Mouse (Mus musculus) limb, embryonic 14.5 days (tissue): ENCODE data around the gene Vmn1r213. TPM values are rescaled to one million over a fixed set of nuclear protein-coding genes. Genes with fewer than 3 reads are reported as not detected.

ENCODE experiments used
- ATAC-seq: fragments of 200-750 bp; cut with Nextera tagmentation; 2 replicates; pipeline ENCODE4 v1.8.0; 2017; ENCODE audit warnings: low read depth, moderate number of reproducible peaks, moderate TSS enrichment; ENCODE audit not compliant: low FRiP score
- DNase-seq: peaks from one replicate; pipeline ENCODE4 v3.0.0-alpha.2; 2015; ENCODE audit warnings: low spot score
- H3K27ac ChIP-seq: fragments of 300-500 bp; sonication (generic); replicated peaks from 2 replicates; pipeline ENCODE4 v1.5.1; 2014; ENCODE audit warnings: low read depth, mild to moderate bottlenecking, low read length, moderate library complexity, mixed read lengths
- H3K27me3 ChIP-seq: fragments of 300-500 bp; sonication (generic); 2 replicates; pipeline ENCODE4 v1.6.1; 2014; ENCODE audit warnings: low read length, mixed read lengths; ENCODE audit not compliant: control insufficient read depth, insufficient read depth
- H3K36me3 ChIP-seq: fragments of 300-500 bp; sonication (generic); 2 replicates; pipeline ENCODE4 v1.6.1; 2014; ENCODE audit warnings: mild to moderate bottlenecking, low read length, moderate library complexity, mixed read lengths; ENCODE audit not compliant: control insufficient read depth, insufficient read depth
- H3K4me1 ChIP-seq: fragments of 300-500 bp; sonication (generic); 2 replicates; pipeline ENCODE4 v1.6.1; 2014; ENCODE audit warnings: antibody characterized with exemption, low read length, mixed read lengths; ENCODE audit not compliant: control insufficient read depth, insufficient read depth
- H3K4me2 ChIP-seq: fragments of 300-500 bp; sonication (generic); replicated peaks from 2 replicates; pipeline ENCODE4 v1.6.1; 2014; ENCODE audit warnings: low read depth, mild to moderate bottlenecking, low read length, moderate library complexity; ENCODE audit not compliant: severe bottlenecking
- H3K4me3 ChIP-seq: fragments of 300-500 bp; sonication (generic); replicated peaks from 2 replicates; pipeline ENCODE4 v1.5.1; 2014; ENCODE audit warnings: low read length
- H3K9ac ChIP-seq: fragments of 300-500 bp; sonication (generic); 2 replicates; pipeline ENCODE4 v1.6.1; 2014; ENCODE audit warnings: mild to moderate bottlenecking, low read depth, low read length, moderate library complexity; ENCODE audit not compliant: severe bottlenecking
- H3K9me3 ChIP-seq: fragments of 300-500 bp; sonication (generic); 2 replicates; pipeline ENCODE4 v1.6.1; 2016; ENCODE audit warnings: low read length; ENCODE audit not compliant: control insufficient read depth
- POLR2A ChIP-seq: fragments of 200-500 bp; IDR thresholded peaks from 2 replicates; pipeline ENCODE4 v1.8.0; 2012; ENCODE audit warnings: inconsistent platforms, mild to moderate bottlenecking, moderate library complexity, borderline replicate concordance; ENCODE audit not compliant: insufficient read depth, insufficient read length; ENCODE audit errors: extremely low read depth
- WGBS: fragments of 180-500 bp; shearing (Covaris S2); extraction: QIAGEN DNeasy Blood & Tissue Kit; methylation state at CpG from one replicate; pipeline ENCODE4 v1.1.7; 2014; 5-methylcytosine and 5-hydroxymethylcytosine counted together
- polyA plus RNA-seq, 2 experiments: library from polyadenylated mRNA; depleted of rRNA in 1 of 2; stranded (reverse) in 1 of 2; unstranded in 1 of 2; fragments of >200 nt; fragmentation: Nextera tagmentation in 1 of 2; extraction: Ambion mirVana in 1 of 2; gene quantifications; 2 replicates each; pipeline versions ENCODE4 v1.2.1 to v1.2.3; 2012 to 2014

The Vmn1r213 gene
- polyA plus RNA-seq (2012; rRNA removed) (not detected in 2 replicates), polyA plus RNA-seq (2014; fragmentation: Nextera tagmentation; extraction: Ambion mirVana) (not detected in 2 replicates)

DNA sequence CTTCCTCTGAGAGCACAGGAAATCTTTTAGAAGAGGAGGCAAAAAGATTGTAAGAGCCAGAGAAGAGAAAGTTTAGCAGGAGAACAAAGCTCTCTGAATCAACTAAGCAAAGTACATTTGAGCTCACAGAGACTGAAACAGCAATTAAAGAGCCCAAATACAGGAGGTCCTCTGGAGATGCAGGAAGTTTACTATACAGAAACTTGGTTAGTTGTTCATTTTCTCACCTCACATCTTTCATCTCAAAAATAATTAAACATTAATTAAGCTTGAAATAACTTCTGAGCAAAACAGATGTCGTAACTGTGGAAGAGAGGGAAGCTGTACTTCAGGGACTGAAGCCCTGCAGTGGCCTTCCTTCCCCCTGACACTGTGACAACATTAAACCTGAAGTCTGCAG is at the start of gene Vmn1r213:
TSS of gene Vmn1r213 (plus strand) at position 301 of the 400 bp plus-strand sequence.
- H3K27ac ChIP-seq = no peak within 1 kb of the TSS
- 74% methylated on average over 1 of the region's 1 CpGs for WGBS
- no peak for DNase-seq
- no peak within 1 kb of the TSS for H3K4me3 ChIP-seq
- no peaks in the 10 kb centered on the region for H3K36me3 ChIP-seq
- no peak for ATAC-seq
- no peaks in the 10 kb centered on the region for H3K27me3 ChIP-seq
- H3K9me3 ChIP-seq = no peaks in the 10 kb centered on the region
- no peak within 1 kb of the TSS for H3K9ac ChIP-seq
- no peak within 1 kb of the TSS for H3K4me2 ChIP-seq
- no peak for TF ChIP-seq POLR2A
- H3K4me1 ChIP-seq = no peaks in the 10 kb centered on the region

DNA sequence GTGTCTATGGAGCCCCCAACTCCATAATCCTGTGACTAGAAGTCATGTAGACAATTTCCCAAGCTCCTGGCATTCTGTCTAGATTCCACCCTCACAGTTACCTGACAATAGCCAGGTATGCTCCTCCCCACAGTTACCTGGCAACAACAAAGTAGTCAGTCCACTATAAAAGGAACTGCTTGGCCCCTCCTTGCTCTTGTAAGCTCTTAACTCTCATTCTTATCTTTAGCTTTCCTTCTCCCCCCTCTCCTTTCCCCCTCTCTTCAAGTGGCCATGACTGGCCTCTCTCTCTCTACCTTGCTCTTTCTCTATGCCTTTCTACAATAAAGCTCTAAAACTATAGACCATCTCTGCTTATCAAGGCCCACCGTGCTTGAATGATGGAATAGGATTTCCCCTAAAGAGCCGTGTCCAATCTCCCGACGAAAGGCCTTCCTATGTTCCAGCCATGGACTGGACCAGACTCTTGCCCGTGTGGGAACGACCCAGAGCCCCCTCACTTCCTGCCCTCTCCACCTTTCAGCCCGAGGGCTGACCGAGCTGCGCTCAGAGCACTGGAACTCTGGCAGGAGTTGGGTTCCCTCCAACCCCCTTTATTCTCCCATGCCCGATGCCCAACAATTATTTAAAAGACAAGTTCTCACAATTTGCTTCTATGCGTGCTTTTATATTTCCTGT is 17.1 kb upstream of the Vmn1r213 start:
- WGBS = 83% methylated on average over 11 of the region's 11 CpGs
- DNase-seq (no peak), ATAC-seq (no peak)
- Histone ChIP-seq H3K9ac (no peak overlapping the region), H3K36me3 (no peaks in the 10 kb centered on the region), H3K9me3 (no peaks in the 10 kb centered on the region), H3K27ac (no peak overlapping the region), H3K27me3 (no peaks in the 10 kb centered on the region), H3K4me2 (no peak overlapping the region), H3K4me1 (no peaks in the 10 kb centered on the region), H3K4me3 (no peak overlapping the region)
- TF ChIP-seq POLR2A = no peak

DNA sequence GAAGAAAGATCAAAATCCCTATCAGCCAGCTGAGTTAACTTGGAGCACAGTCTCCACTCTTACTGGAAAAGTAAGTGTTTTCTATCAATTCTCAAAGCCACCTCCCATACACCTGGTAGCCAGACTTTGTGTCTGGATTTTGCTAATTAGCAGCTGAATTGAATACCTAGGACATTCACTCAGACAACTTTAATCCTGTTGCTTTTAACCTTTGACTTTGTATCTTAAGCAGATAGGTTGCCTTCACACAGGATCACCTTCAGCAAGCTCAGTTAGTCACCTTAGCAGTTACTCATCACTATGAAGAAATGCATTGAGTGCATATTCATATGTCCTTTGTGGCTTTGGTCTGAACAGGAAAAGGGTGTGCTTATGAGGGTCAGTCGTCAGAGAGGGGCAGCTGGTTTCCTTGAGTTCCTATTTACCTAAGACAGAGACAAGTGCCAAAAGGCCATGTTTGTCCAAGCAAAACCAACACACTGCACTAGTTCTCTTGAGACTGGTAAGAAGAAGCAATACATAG is 15.2 kb upstream of the Vmn1r213 start:
- H3K4me3 ChIP-seq = no peak overlapping the region
- H3K9me3 ChIP-seq = no peaks in the 10 kb centered on the region
- no peak overlapping the region for H3K27ac ChIP-seq
- no peak overlapping the region for H3K4me2 ChIP-seq
- 48% methylated on average over 1 of the region's 1 CpGs for WGBS
- no peak overlapping the region for H3K9ac ChIP-seq
- H3K36me3 ChIP-seq = no peaks in the 10 kb centered on the region
- TF ChIP-seq POLR2A = no peak
- no peak for DNase-seq
- no peaks in the 10 kb centered on the region for H3K27me3 ChIP-seq
- ATAC-seq = no peak
- H3K4me1 ChIP-seq = no peaks in the 10 kb centered on the region

DNA sequence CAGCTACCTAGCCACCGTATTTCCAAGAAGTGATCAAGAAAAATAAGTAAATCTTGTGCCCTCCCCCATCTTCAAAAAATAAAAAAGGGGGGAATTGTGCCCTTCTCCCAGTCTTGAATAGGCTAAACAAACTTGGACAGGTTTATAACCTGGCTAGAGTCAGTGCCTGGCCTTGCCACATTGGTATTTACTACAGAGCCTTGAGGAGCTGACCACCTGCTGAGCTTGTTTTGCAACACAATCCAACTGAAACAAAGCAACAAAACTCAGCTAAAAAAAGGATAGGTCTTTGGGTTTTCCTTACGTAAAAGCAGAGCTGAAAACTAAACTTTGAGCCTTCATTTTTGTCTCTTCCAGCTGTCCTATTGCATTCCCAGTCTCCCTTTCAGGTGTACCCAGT is 14.7 kb upstream of the Vmn1r213 start:
- H3K9me3 ChIP-seq = no peaks in the 10 kb centered on the region
- no peak overlapping the region for H3K9ac ChIP-seq
- no peaks in the 10 kb centered on the region for H3K36me3 ChIP-seq
- H3K4me2 ChIP-seq = no peak overlapping the region
- ATAC-seq (no peak), DNase-seq (no peak)
- H3K4me3 ChIP-seq = no peak overlapping the region
- TF ChIP-seq POLR2A = no peak
- H3K27me3 ChIP-seq = no peaks in the 10 kb centered on the region
- no peaks in the 10 kb centered on the region for H3K4me1 ChIP-seq
- WGBS = 63% methylated on average over 2 of the region's 2 CpGs
- no peak overlapping the region for H3K27ac ChIP-seq

DNA sequence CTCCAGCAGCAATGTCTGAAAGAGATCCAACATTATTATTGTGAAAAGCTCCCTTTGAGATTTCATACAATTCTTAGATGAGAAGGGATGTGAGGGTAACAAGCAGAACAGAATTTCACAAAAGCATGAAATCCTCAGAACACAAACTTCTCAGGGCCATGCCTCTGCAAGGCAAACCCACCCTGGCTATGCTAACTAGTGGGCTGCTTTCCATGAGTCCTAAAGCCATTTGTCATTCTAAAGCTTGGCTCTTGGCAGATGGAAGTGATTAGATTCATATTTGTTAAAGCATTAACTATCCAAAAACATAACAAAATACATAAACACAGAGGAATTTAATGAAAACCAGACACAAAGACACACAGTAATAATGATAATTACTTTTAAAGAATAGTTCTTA is 10.7 kb downstream of the Vmn1r213 start:
- Histone ChIP-seq H3K36me3 (no peaks in the 10 kb centered on the region), H3K4me1 (no peaks in the 10 kb centered on the region), H3K27me3 (no peaks in the 10 kb centered on the region), H3K4me3 (no peak overlapping the region), H3K9me3 (no peaks in the 10 kb centered on the region), H3K4me2 (no peak overlapping the region), H3K9ac (no peak overlapping the region), H3K27ac (no peak overlapping the region)
- no peak for ATAC-seq
- DNase-seq = no peak
- no peak for TF ChIP-seq POLR2A
